Mouse (Mus musculus) forebrain, embryonic 12.5 days (tissue): Measurements from ENCODE around the gene B4galnt4. TPM values are rescaled to one million over a fixed set of nuclear protein-coding genes. Genes with fewer than 3 reads are reported as not detected.

Experiments used
- ATAC-seq: fragments of 200-750 bp; cut with Nextera tagmentation; 2 replicates; pipeline ENCODE4 v1.8.0; 2017; ENCODE audit warnings: moderate TSS enrichment; ENCODE audit not compliant: low FRiP score
- H3K27ac ChIP-seq: fragments of 300-500 bp; sonication (generic); 2 replicates; pipeline ENCODE4 v1.5.1; 2016; ENCODE audit warnings: mild to moderate bottlenecking
- H3K27me3 ChIP-seq: fragments of 300-500 bp; sonication (generic); 2 replicates; pipeline ENCODE4 v1.6.1; 2016; ENCODE audit warnings: mild to moderate bottlenecking
- H3K36me3 ChIP-seq: fragments of 300-500 bp; sonication (generic); replicated peaks from 2 replicates; pipeline ENCODE4 v1.6.1; 2016; ENCODE audit warnings: mild to moderate bottlenecking
- H3K4me1 ChIP-seq: fragments of 300-500 bp; sonication (generic); 2 replicates; pipeline ENCODE4 v1.6.1; 2016
- H3K4me2 ChIP-seq: fragments of 300-500 bp; sonication (generic); 2 replicates; pipeline ENCODE4 v1.6.1; 2016; ENCODE audit warnings: mild to moderate bottlenecking, moderate library complexity
- H3K4me3 ChIP-seq: fragments of 300-500 bp; sonication (generic); replicated peaks from 2 replicates; pipeline ENCODE4 v1.5.1; 2016; ENCODE audit warnings: mild to moderate bottlenecking
- H3K9ac ChIP-seq: fragments of 300-500 bp; sonication (generic); 2 replicates; pipeline ENCODE4 v1.6.1; 2016; ENCODE audit warnings: mild to moderate bottlenecking
- H3K9me3 ChIP-seq: fragments of 300-500 bp; sonication (generic); 2 replicates; pipeline ENCODE4 v1.6.1; 2016
- WGBS: fragments of 180-500 bp; shearing (Covaris S2); methylation state at CpG from one replicate; pipeline ENCODE4 v1.1.7; 2016; 5-methylcytosine and 5-hydroxymethylcytosine counted together
- polyA plus RNA-seq: library from polyadenylated mRNA; unstranded; fragments of >200 nt; fragmentation: Nextera tagmentation; extraction: Ambion mirVana; gene quantifications from 2 replicates; pipeline ENCODE4 v1.2.1, GENCODE M21; 2016

The B4galnt4 gene
- polyA plus RNA-seq, 1 experiment from 2014 or later = 40.7 TPM

GRCm38 (mm10) chr7:141088473-141088872, 27.6 kb downstream of the B4galnt4 start:
- Histone ChIP-seq H3K36me3 (no peaks in the 10 kb centered on the region), H3K9ac (no peak overlapping the region), H3K4me2 (no peak overlapping the region), H3K27me3 (peaks cover 68% of the 10 kb centered on the region), H3K4me1 (peaks cover 9% of the 10 kb centered on the region), H3K9me3 (no peaks in the 10 kb centered on the region), H3K27ac (no peak overlapping the region), H3K4me3 (no peak overlapping the region)
- ATAC-seq = no peak
- 28% methylated on average over 18 of the region's 18 CpGs for WGBS

DNA sequence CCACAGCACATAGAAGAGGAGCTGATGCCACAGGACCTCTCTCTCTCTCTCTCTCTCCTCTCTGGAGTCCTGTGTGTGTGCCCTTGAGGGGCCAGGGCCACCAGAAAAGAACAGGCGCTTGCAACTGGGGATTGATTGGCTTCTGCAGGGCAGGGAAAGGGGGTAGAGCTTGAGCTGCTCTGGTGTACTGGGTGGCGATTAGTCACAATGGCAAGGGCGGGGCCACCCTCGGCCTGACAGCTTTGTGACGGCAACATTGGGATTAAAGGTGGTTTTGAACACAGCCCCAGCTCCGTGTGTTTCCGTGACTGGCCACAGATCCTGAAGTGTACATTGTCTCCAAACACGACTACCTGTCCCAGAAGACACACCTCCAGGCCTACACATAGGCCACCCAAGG, 29.3 kb downstream of the B4galnt4 start:
- H3K9ac ChIP-seq = no peak overlapping the region
- H3K27ac ChIP-seq = no peak overlapping the region
- H3K36me3 ChIP-seq = no peaks in the 10 kb centered on the region
- ATAC-seq = no peak
- no peak overlapping the region for H3K4me3 ChIP-seq
- peaks cover 9% of the 10 kb centered on the region for H3K4me1 ChIP-seq
- peaks cover 74% of the 10 kb centered on the region for H3K27me3 ChIP-seq
- no peak overlapping the region for H3K4me2 ChIP-seq
- WGBS = 58% methylated on average over 8 of the region's 8 CpGs
- H3K9me3 ChIP-seq = no peaks in the 10 kb centered on the region

DNA sequence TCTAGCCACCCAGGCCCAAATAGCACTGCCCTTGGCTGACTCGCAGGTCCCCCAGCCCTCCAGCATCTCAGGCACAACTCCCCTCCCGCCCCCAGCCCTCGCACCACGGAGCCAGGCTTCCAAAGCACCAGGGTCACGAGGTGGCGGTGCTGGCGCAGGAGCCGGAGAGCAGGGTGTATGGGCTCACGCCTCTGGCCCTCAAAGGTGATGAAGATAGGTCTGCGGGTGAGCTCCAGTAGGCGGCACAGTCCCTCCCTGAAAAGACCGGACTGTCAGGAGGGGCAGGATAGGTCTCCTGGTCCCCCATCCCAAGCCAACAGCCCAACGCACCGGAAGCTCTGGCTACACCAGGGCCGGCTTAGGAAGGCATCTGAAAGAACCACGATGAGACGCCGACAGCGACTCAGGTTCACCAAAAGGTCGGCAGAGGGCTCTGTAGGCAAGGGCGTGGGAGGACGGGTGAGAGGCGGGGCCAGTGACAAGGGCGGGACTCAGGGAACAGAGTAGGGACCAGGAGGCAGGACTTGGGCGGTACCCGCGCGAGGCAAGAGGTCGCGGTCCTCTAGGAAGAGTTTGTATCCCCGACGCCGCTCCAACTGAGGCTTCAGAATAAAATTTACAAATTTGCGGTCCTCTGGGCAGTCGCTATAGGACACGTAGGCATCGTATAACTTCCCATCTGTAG, 31.3 kb downstream of the B4galnt4 start:
- 6% methylated on average over 37 of the region's 37 CpGs for WGBS
- Histone ChIP-seq H3K4me2 (peak overlapping the region; percentile 50), H3K27ac (no peak overlapping the region), H3K36me3 (no peaks in the 10 kb centered on the region), H3K9ac (peak overlapping the region; percentile 5; the same call in 1 of the 2 replicates), H3K4me1 (peaks cover 9% of the 10 kb centered on the region), H3K4me3 (peak overlapping the region; percentile 19), H3K9me3 (no peaks in the 10 kb centered on the region), H3K27me3 (peaks cover 80% of the 10 kb centered on the region)
- peak; percentile 75 for ATAC-seq

DNA sequence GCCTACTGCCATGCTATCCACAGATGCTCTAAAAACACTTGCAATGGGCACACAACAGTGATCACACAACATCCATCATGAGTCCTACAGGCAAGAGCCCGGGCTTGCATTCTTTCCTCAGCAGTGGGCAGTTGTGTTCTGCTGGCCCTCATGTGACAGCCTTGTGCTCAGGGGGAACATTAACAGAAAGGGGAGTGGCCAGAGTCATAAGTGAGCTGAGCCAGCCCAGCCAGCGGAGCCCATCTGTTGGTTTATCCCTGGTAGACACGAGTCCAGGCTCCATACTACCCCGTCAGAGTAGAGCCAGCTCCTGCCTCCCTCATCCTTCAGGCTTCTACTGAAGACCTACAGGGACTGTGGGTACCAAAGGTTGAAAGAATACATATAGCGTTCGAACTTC, 33.0 kb downstream of the B4galnt4 start:
- Histone ChIP-seq H3K4me2 (no peak overlapping the region), H3K36me3 (no peaks in the 10 kb centered on the region), H3K9me3 (no peaks in the 10 kb centered on the region), H3K9ac (no peak overlapping the region), H3K4me1 (peaks cover 9% of the 10 kb centered on the region), H3K27me3 (peaks cover 76% of the 10 kb centered on the region), H3K4me3 (no peak overlapping the region), H3K27ac (no peak overlapping the region)
- ATAC-seq = no peak
- 88% methylated on average over 6 of the region's 6 CpGs for WGBS

GRCm38 (mm10) chr7:141094487-141095205, 33.7 kb downstream of the B4galnt4 start:
- ATAC-seq = no peak
- Histone ChIP-seq H3K27me3 (peaks cover 76% of the 10 kb centered on the region), H3K9me3 (no peaks in the 10 kb centered on the region), H3K4me3 (no peak overlapping the region), H3K4me1 (peaks cover 12% of the 10 kb centered on the region), H3K27ac (no peak overlapping the region), H3K9ac (no peak overlapping the region), H3K36me3 (no peaks in the 10 kb centered on the region), H3K4me2 (no peak overlapping the region)
- 76% methylated on average over 15 of the region's 15 CpGs for WGBS

DNA sequence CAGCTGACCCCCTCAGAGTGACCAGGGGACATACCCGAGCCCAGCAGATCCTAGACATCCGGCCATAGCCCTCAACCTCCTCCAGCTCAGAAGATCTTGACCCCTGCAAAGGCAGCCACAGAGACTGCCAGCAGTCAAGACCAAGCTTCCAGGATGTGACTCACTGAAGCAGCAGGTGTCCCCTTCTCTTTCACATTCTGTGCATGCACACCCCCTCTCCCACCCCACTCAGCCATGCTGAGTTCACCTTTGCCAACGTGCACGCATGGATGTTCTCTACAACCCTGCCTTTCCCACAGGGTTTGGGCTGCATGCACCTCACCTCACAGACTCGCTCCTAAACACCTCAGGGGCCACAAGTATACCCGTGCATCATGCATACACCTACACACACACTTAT, 35.1 kb downstream of the B4galnt4 start:
- Histone ChIP-seq H3K9ac (no peak overlapping the region), H3K27me3 (peaks cover 76% of the 10 kb centered on the region), H3K27ac (no peak overlapping the region), H3K4me2 (no peak overlapping the region), H3K4me3 (no peak overlapping the region), H3K4me1 (peaks cover 20% of the 10 kb centered on the region), H3K36me3 (no peaks in the 10 kb centered on the region), H3K9me3 (no peaks in the 10 kb centered on the region)
- ATAC-seq = no peak
- WGBS = 86% methylated on average over 6 of the region's 6 CpGs

DNA sequence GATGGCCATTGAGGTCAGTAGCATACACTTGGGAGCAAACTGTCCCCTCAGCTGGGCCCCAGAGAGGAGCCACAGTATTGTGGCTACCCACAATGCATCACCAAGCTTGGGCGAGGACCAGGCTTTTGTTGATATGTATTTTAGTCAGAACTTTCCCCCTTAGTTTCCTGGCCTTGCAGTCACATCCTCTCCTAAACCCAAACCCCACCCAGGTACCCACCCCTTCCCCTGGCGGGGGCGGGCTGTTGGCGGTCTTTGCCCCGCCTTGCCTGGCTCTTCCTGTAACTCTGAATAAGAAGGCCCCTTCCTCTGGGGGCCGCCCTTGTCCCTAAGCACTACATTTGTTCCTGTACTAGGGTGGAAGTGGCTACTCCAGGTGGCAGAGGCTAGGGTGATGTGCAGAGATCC, 35.7 kb downstream of the B4galnt4 start:
- no peak for ATAC-seq
- H3K9ac ChIP-seq = no peak overlapping the region
- no peaks in the 10 kb centered on the region for H3K9me3 ChIP-seq
- no peaks in the 10 kb centered on the region for H3K36me3 ChIP-seq
- peaks cover 76% of the 10 kb centered on the region for H3K27me3 ChIP-seq
- H3K27ac ChIP-seq = no peak overlapping the region
- H3K4me2 ChIP-seq = no peak overlapping the region
- peaks cover 20% of the 10 kb centered on the region for H3K4me1 ChIP-seq
- H3K4me3 ChIP-seq = no peak overlapping the region
- 40% methylated on average over 6 of the region's 6 CpGs for WGBS

DNA sequence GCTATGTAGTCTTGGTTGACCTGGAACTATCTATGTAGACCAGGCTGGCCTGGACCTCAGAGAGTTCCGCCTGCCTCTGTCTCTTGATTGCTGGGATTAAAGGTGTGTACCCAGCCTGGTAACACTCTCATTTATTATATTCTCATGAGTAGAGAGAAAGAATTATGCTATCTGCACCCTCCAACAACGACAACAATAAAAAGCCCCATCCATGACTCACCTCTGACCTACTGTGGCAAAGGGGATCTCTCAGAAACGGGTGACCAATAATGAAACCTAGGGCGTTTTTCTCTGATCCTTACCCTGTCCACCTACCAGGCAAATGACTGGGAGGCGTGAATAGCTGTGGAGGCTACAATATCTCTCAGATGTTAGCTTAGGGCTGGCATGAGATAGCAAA, 36.3 kb downstream of the B4galnt4 start:
- no peak for ATAC-seq
- Histone ChIP-seq H3K4me1 (peaks cover 17% of the 10 kb centered on the region), H3K9me3 (no peaks in the 10 kb centered on the region), H3K4me3 (no peak overlapping the region), H3K27ac (no peak overlapping the region), H3K9ac (no peak overlapping the region), H3K36me3 (no peaks in the 10 kb centered on the region), H3K4me2 (no peak overlapping the region), H3K27me3 (peaks cover 76% of the 10 kb centered on the region)
- 88% methylated on average over 5 of the region's 5 CpGs for WGBS

- H3K9ac ChIP-seq = peak within 1 kb of the TSS; percentile 40; the same call in 1 of the 2 replicates
These were observed 39.2 kb downstream of the B4galnt4 start, which contains the start of gene Sigirr for GRCm38 (mm10) chr7:141099911-141100691. Sigirr (minus strand) TSS chr7:141100572.

GRCm38 (mm10) chr7:141103161-141103560, 42.3 kb downstream of the B4galnt4 start:
- H3K4me2 ChIP-seq = no peak overlapping the region
- no peak overlapping the region for H3K4me3 ChIP-seq
- H3K4me1 ChIP-seq = peaks cover 11% of the 10 kb centered on the region
- ATAC-seq = no peak
- peaks cover 62% of the 10 kb centered on the region for H3K27me3 ChIP-seq
- no peak overlapping the region for H3K9ac ChIP-seq
- no peaks in the 10 kb centered on the region for H3K9me3 ChIP-seq
- H3K27ac ChIP-seq = no peak overlapping the region
- 81% methylated on average over 3 of the region's 3 CpGs for whole genome bisulfite sequencing
- no peaks in the 10 kb centered on the region for H3K36me3 ChIP-seq

More at GRCm38 (mm10) chr7:141099911-141100691, 39.2 kb downstream of the B4galnt4 start, which contains the start of gene Sigirr:
- peaks cover 11% of the 10 kb centered on the region for H3K4me1 ChIP-seq
- peaks cover 71% of the 10 kb centered on the region for H3K27me3 ChIP-seq
- H3K4me3 ChIP-seq = peak within 1 kb of the TSS; percentile 39
- 1% methylated on average over 56 of the region's 56 CpGs for WGBS
- no peaks in the 10 kb centered on the region for H3K36me3 ChIP-seq
- H3K27ac ChIP-seq = no peak within 1 kb of the TSS
- peak within 1 kb of the TSS; percentile 64 for H3K4me2 ChIP-seq
- no peak for ATAC-seq
- H3K9me3 ChIP-seq = no peaks in the 10 kb centered on the region

GRCm38 (mm10) chr7:141115874-141116273, 55.0 kb downstream of the B4galnt4 start:
- H3K9me3 ChIP-seq = no peaks in the 10 kb centered on the region
- no peaks in the 10 kb centered on the region for H3K4me1 ChIP-seq
- H3K4me3 ChIP-seq = no peak overlapping the region
- H3K27me3 ChIP-seq = peaks cover 18% of the 10 kb centered on the region
- no peak overlapping the region for H3K4me2 ChIP-seq
- no peak for ATAC-seq
- no peak overlapping the region for H3K27ac ChIP-seq
- 92% methylated on average over 9 of the region's 9 CpGs for WGBS
- H3K9ac ChIP-seq = no peak overlapping the region
- H3K36me3 ChIP-seq = no peaks in the 10 kb centered on the region

- H3K9me3 ChIP-seq = no peaks in the 10 kb centered on the region
- no peak within 1 kb of the TSS for H3K4me3 ChIP-seq
- no peak for ATAC-seq
- 15% methylated on average over 9 of the region's 9 CpGs for WGBS
- no peaks in the 10 kb centered on the region for H3K4me1 ChIP-seq
- H3K27me3 ChIP-seq = peaks cover 18% of the 10 kb centered on the region
- H3K9ac ChIP-seq = no peak within 1 kb of the TSS
- H3K27ac ChIP-seq = no peak within 1 kb of the TSS
- H3K4me2 ChIP-seq = no peak within 1 kb of the TSS; the same call in none of the 2 replicates
- no peaks in the 10 kb centered on the region for H3K36me3 ChIP-seq
These were observed 56.7 kb downstream of the B4galnt4 start, which contains the start of gene Ano9 for GRCm38 (mm10) chr7:141117636-141118035. Ano9 (minus strand) TSS chr7:141117806.
